In the genomic region with DNA sequence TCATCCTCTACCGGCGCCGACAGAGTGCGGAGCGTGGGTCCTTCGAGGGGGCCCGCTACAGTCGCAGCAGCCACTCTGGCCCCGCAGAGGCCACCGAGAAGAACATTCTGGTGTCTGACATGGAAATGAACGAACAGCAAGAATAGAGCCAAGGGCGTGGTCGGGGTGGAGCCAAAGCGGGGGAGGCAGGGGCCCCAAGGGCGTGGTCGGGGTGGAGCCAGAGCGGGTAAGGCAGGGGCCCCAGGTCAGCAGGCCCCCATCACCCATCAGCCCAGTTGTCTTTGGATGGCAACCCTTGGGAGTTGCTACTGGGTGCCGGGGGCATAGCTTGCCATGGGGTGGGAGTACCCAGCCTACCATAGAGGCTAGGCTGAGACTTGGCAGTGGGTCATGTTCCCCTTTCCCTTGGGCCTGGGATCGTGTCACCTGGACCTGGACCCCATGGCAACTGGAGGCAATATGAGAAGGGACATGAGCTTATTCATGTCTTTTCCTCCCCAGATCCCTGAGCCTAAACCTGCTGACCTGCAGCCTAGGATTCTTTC, we compare ENCODE assay signal across 23 mouse cellular contexts. TPM values are rescaled to one million over a fixed set of nuclear protein-coding genes. Genes with fewer than 3 reads are reported as not detected.
DNase-seq lines count a peak whose midpoint lies in the region; ATAC-seq lines count a peak whose summit lies in the region.
"Had no signal": no experiment of that assay in that cellular context is flagged by ENCODE, and none has a peak within 500 bp of the region (broad histone marks: within the 10 kb centered on the region; RNA-seq: fewer than 3 reads in every experiment).

No protein-coding gene starts in this region.

- 96% methylated on average over 19 of the region's 19 CpGs for WGBS in hindbrain, embryonic 10.5 days
- 94% methylated on average over 19 of the region's 19 CpGs for WGBS in hindbrain, embryonic 12.5 days
- WGBS in liver, embryonic 13.5 days (ENCODE audit: insufficient replicate concordance) = 67% methylated on average over 19 of the region's 19 CpGs
- whole genome bisulfite sequencing in midbrain, embryonic 15.5 days = 95% methylated on average over 19 of the region's 19 CpGs

- DNase-seq in heart, adult 11 months = peak; percentile 90
- DNase-seq in heart, postnatal 36 days = no peak
- no peak for DNase-seq in hindbrain, embryonic 10.5 days (ENCODE audit: low spot score)
- peak; percentile 53 for DNase-seq in liver, embryonic 13.5 days
- DNase-seq in ovary, postnatal 14 days (ENCODE audit: low spot score) = no peak
- no peak for DNase-seq in gastrocnemius, postnatal 14 days
- DNase-seq: adrenal gland, postnatal 25 days; cerebellum, adult 11-12 months; kidney, adult 18-20 months; kidney, postnatal 25 days; lung, postnatal 36 days; retina, postnatal 1 day; right cerebral cortex, postnatal 14 days had no signal

- H3K36me3 ChIP-seq in hindbrain, embryonic 10.5 days = peaks cover 58% of the 10 kb centered on the region
- peaks cover 19% of the 10 kb centered on the region; the same call in 1 of the 2 replicates for H3K36me3 ChIP-seq in hindbrain, embryonic 12.5 days
- H3K36me3 ChIP-seq in liver, embryonic 13.5 days = no peaks in the 10 kb centered on the region
- no peaks in the 10 kb centered on the region for H3K36me3 ChIP-seq in midbrain, embryonic 15.5 days (replicated peaks)
- H3K36me3 ChIP-seq: forebrain, embryonic 15.5 days; hindbrain, embryonic 15.5 days; stomach, embryonic 15.5 days had no signal

- H3K27me3 ChIP-seq in hindbrain, embryonic 10.5 days (ENCODE audit: insufficient read depth, poor library complexity, severe bottlenecking) = no peaks in the 10 kb centered on the region
- H3K27me3 ChIP-seq in hindbrain, embryonic 12.5 days = no peaks in the 10 kb centered on the region
- H3K27me3 ChIP-seq in liver, embryonic 13.5 days = no peaks in the 10 kb centered on the region
- no peaks in the 10 kb centered on the region for H3K27me3 ChIP-seq in midbrain, embryonic 15.5 days (replicated peaks)
- H3K27me3 ChIP-seq: embryonic facial prominence, embryonic 15.5 days; forebrain, embryonic 15.5 days; hindbrain, embryonic 15.5 days; kidney, embryonic 15.5 days; midbrain, embryonic 12.5 days; stomach, embryonic 15.5 days had no signal

- H3K4me1 ChIP-seq in hindbrain, embryonic 10.5 days (replicated peaks) = peaks cover 48% of the 10 kb centered on the region
- peaks cover 15% of the 10 kb centered on the region; the same call in 1 of the 2 replicates for H3K4me1 ChIP-seq in hindbrain, embryonic 12.5 days
- H3K4me1 ChIP-seq in liver, embryonic 13.5 days (replicated peaks) = peaks cover 54% of the 10 kb centered on the region
- H3K4me1 ChIP-seq in midbrain, embryonic 15.5 days = peaks cover 5% of the 10 kb centered on the region; the same call in 1 of the 2 replicates

- H3K9me3 ChIP-seq in hindbrain, embryonic 10.5 days = no peaks in the 10 kb centered on the region
- no peaks in the 10 kb centered on the region for H3K9me3 ChIP-seq in hindbrain, embryonic 12.5 days (replicated peaks)
- no peaks in the 10 kb centered on the region for H3K9me3 ChIP-seq in liver, embryonic 13.5 days (replicated peaks)
- H3K9me3 ChIP-seq in midbrain, embryonic 15.5 days = no peaks in the 10 kb centered on the region
- H3K9me3 ChIP-seq: embryonic facial prominence, embryonic 15.5 days; forebrain, embryonic 10.5 days; forebrain, embryonic 15.5 days; hindbrain, embryonic 15.5 days; kidney, embryonic 15.5 days; midbrain, embryonic 12.5 days; stomach, embryonic 15.5 days had no signal

- no peak overlapping the region for H3K4me3 ChIP-seq in hindbrain, embryonic 10.5 days
- no peak overlapping the region for H3K4me3 ChIP-seq in hindbrain, embryonic 12.5 days
- H3K4me3 ChIP-seq in liver, embryonic 13.5 days (replicated peaks) = 0 out of 2 replicates have a peak overlapping the region, but pooled peaks have one; percentile 4
- H3K4me3 ChIP-seq in midbrain, embryonic 15.5 days = no peak overlapping the region
- H3K4me3 ChIP-seq: embryonic facial prominence, embryonic 15.5 days; forebrain, embryonic 10.5 days; forebrain, embryonic 15.5 days; hindbrain, embryonic 15.5 days; kidney, embryonic 15.5 days; midbrain, embryonic 12.5 days; stomach, embryonic 15.5 days had no signal

- no peak for ATAC-seq in hindbrain, embryonic 12.5 days (ENCODE audit: low FRiP score)
- ATAC-seq in liver, embryonic 13.5 days (ENCODE audit: low read depth) = peak; percentile 80
- no peak for ATAC-seq in midbrain, embryonic 15.5 days (replicated peaks)
- ATAC-seq: forebrain, embryonic 15.5 days; inflammation-experienced regulatory T-cells, adult 6 months had no signal

- H3K9ac ChIP-seq in hindbrain, embryonic 12.5 days = no peak overlapping the region
- H3K9ac ChIP-seq in liver, embryonic 13.5 days = no peak overlapping the region
- no peak overlapping the region for H3K9ac ChIP-seq in midbrain, embryonic 15.5 days
- H3K9ac ChIP-seq: embryonic facial prominence, embryonic 15.5 days; forebrain, embryonic 15.5 days; hindbrain, embryonic 15.5 days; kidney, embryonic 15.5 days; midbrain, embryonic 12.5 days; stomach, embryonic 15.5 days had no signal

- no peak overlapping the region for H3K4me2 ChIP-seq in hindbrain, embryonic 12.5 days (replicated peaks)
- peak overlapping the region; percentile 50 for H3K4me2 ChIP-seq in liver, embryonic 13.5 days
- no peak overlapping the region for H3K4me2 ChIP-seq in midbrain, embryonic 15.5 days
- H3K4me2 ChIP-seq: embryonic facial prominence, embryonic 15.5 days; forebrain, embryonic 15.5 days; hindbrain, embryonic 15.5 days; kidney, embryonic 15.5 days; midbrain, embryonic 12.5 days; stomach, embryonic 15.5 days had no signal

- intact Hi-C loops in heart, postnatal 36 days (cut with DNase I) = loop anchor here (5.0 kb wide), 2 partner anchors 78 to 507 kb away; no protein-coding TSS in a partner anchor
- intact Hi-C loops in gastrocnemius, postnatal 14 days (cut with DNase I; ENCODE audit: low total_unique reads) = loop anchor here (5.0 kb wide), 3 partner anchors 83 to 562 kb away; no protein-coding TSS in a partner anchor

- H3K27ac ChIP-seq in hindbrain, embryonic 10.5 days = peak overlapping the region; percentile 62
- no peak overlapping the region for H3K27ac ChIP-seq in hindbrain, embryonic 12.5 days
- H3K27ac ChIP-seq in liver, embryonic 13.5 days = peak overlapping the region; percentile 29
- no peak overlapping the region for H3K27ac ChIP-seq in midbrain, embryonic 15.5 days
- H3K27ac ChIP-seq: embryonic facial prominence, embryonic 15.5 days; forebrain, embryonic 10.5 days; forebrain, embryonic 15.5 days; hindbrain, embryonic 15.5 days; kidney, embryonic 15.5 days; midbrain, embryonic 12.5 days; stomach, embryonic 15.5 days had no signal

RNA-seq across cellular contexts. Expression of a gene that starts 57.4 kb away (rescaled TPM):
- total RNA-seq in heart, postnatal 36 days (2021) = 10 to 100 TPM; 18.4 to 20.3 TPM
- polyA plus RNA-seq in hindbrain, embryonic 10.5 days (2016; fragmentation: Nextera tagmentation; extraction: Ambion mirVana) = 19.7 and 19.8 TPM in 2 replicates
- polyA plus RNA-seq in hindbrain, embryonic 12.5 days (2016; fragmentation: Nextera tagmentation; extraction: Ambion mirVana) = 20.9 and 21.5 TPM in 2 replicates
- 0.98 and 1.1 TPM in 2 replicates for polyA plus RNA-seq in liver, embryonic 13.5 days (2015; fragmentation: Nextera tagmentation; extraction: Ambion mirVana)
- total RNA-seq in gastrocnemius, postnatal 14 days (2021) = 10 to 100 TPM; 25.7 to 34.3 TPM
- 5.8 and 6.8 TPM in 2 replicates for polyA plus RNA-seq in midbrain, embryonic 15.5 days (2015; fragmentation: Nextera tagmentation; extraction: Ambion mirVana)
- polyA plus RNA-seq: inflammation-experienced regulatory T-cells, adult 6 months had no signal

Comparison
In these comparisons a context has a peak if more than half of its experiments do, and no peak if none do; other contexts are left out.
1. DNase-seq: peak in heart, adult 11 months (single experiment) and liver, embryonic 13.5 days (single experiment); none in heart, postnatal 36 days (0 of 2), hindbrain, embryonic 10.5 days (single experiment), ovary, postnatal 14 days (single experiment) and gastrocnemius, postnatal 14 days (single experiment).
2. H3K27ac ChIP-seq: peak in hindbrain, embryonic 10.5 days (single experiment) and liver, embryonic 13.5 days (single experiment); none in hindbrain, embryonic 12.5 days (single experiment) and midbrain, embryonic 15.5 days (single experiment).